Mouse (Mus musculus): ENCODE measurements around the gene Anks6.

GRCm38 (mm10) chr4:46982912-46983311, 74.3 kb downstream of the Anks6 start:
- no peak for TF ChIP-seq CTCF (IDR thresholded peaks at IDR 0.05; ENCODE audit: low read depth, low read length)
- TF ChIP-seq EP300 (IDR thresholded peaks at IDR 0.05; ENCODE audit: insufficient read depth, low read depth, low read length), result no peak
